Mouse (Mus musculus): ENCODE results near the gene Cops7b.

The Cops7b gene

GRCm38 (mm10) chr1:86598516-86598915 lies 15.8 kb downstream of the Cops7b start:
- peak in 1 of 2 experiments; percentile 6 for DNase-seq

- DNase-seq = no peak
Observed at GRCm38 (mm10) chr1:86600117-86600516, 17.4 kb downstream of the Cops7b start.

- DNase-seq = no peak
Observed at GRCm38 (mm10) chr1:86610954-86611353, 28.2 kb downstream of the Cops7b start.

- DNase-seq = no peak
Observed at GRCm38 (mm10) chr1:86612081-86612480, 29.4 kb downstream of the Cops7b start.

- DNase-seq = no peak
Observed at GRCm38 (mm10) chr1:86614269-86614668, 31.6 kb downstream of the Cops7b start.

GRCm38 (mm10) chr1:86618454-86619125 lies 35.9 kb downstream of the Cops7b start:
- DNase-seq = peak; percentile 24 to 44

- DNase-seq = no peak
Observed at GRCm38 (mm10) chr1:86622296-86622695, 39.6 kb downstream of the Cops7b start.

- no peak for DNase-seq
Observed at GRCm38 (mm10) chr1:86623001-86624000, 40.6 kb downstream of the Cops7b start.

GRCm38 (mm10) chr1:86628270-86628669 lies 45.6 kb downstream of the Cops7b start:
- DNase-seq = no peak

- no peak for DNase-seq
Observed at GRCm38 (mm10) chr1:86629936-86630335, 47.2 kb downstream of the Cops7b start.

GRCm38 (mm10) chr1:86630527-86630926 lies 47.8 kb downstream of the Cops7b start:
- no peak for DNase-seq

GRCm38 (mm10) chr1:86632732-86633380 lies 50.2 kb downstream of the Cops7b start:
- no peak for DNase-seq

- DNase-seq = no peak
Observed at GRCm38 (mm10) chr1:86633434-86633833, 50.7 kb downstream of the Cops7b start.

GRCm38 (mm10) chr1:86633840-86634750 lies 51.4 kb downstream of the Cops7b start:
- DNase-seq = no peak

GRCm38 (mm10) chr1:86634751-86635359 lies 52.2 kb downstream of the Cops7b start:
- DNase-seq = no peak

- DNase-seq = peak; percentile 24 to 34
Observed at GRCm38 (mm10) chr1:86643101-86643809, 60.6 kb downstream of the Cops7b start.

- no peak for DNase-seq
Observed at GRCm38 (mm10) chr1:86647517-86647916, 64.8 kb downstream of the Cops7b start.

GRCm38 (mm10) chr1:86650272-86650671 lies 67.6 kb downstream of the Cops7b start:
- peak; percentile 56 to 62 for DNase-seq

GRCm38 (mm10) chr1:86652675-86653074 lies 70.0 kb downstream of the Cops7b start:
- no peak for DNase-seq

- no peak for DNase-seq
Observed at GRCm38 (mm10) chr1:86657071-86657470, 74.4 kb downstream of the Cops7b start.
